Mouse (Mus musculus) cerebellum, adult 2 months (tissue): ENCODE results near the gene Sh2b2. TPM values are rescaled to one million over a fixed set of nuclear protein-coding genes. Genes with fewer than 3 reads are reported as not detected.

Experiments used
- DNase-seq, 2 experiments: peaks; one replicate each; pipeline ENCODE4 v3.0.0; 2021
- H3K27ac ChIP-seq: fragments of 200-500 bp; 2 replicates; pipeline ENCODE4 v1.5.1; 2012; ENCODE audit warnings: low read length, control low read depth, inconsistent platforms; ENCODE audit not compliant: insufficient read depth
- H3K27me3 ChIP-seq: fragments of 200-500 bp; 2 replicates; pipeline ENCODE4 v1.6.1; 2012; ENCODE audit warnings: inconsistent platforms, mild to moderate bottlenecking, low read length, moderate library complexity; ENCODE audit not compliant: control insufficient read depth, insufficient read depth
- H3K4me1 ChIP-seq: fragments of 200-500 bp; 2 replicates; pipeline ENCODE4 v1.6.1; 2011; ENCODE audit warnings: low read length; ENCODE audit not compliant: control insufficient read depth, insufficient read depth
- H3K4me3 ChIP-seq: fragments of 200-500 bp; replicated peaks from 2 replicates; pipeline ENCODE3; 2011; ENCODE audit warnings: mild to moderate bottlenecking, low read depth, low read length, control low read depth; ENCODE audit not compliant: insufficient read depth
- CTCF ChIP-seq: fragments of 200-500 bp; IDR thresholded peaks from 2 replicates; pipeline ENCODE4 v1.5.1; 2011; ENCODE audit warnings: low read depth, mild to moderate bottlenecking, control low read depth, low read length, moderate library complexity, borderline replicate concordance; ENCODE audit not compliant: insufficient read depth
- POLR2A ChIP-seq: fragments of 200-500 bp; IDR thresholded peaks from 2 replicates; pipeline ENCODE4 v1.6.1; 2011; ENCODE audit warnings: low read length, control low read depth, borderline replicate concordance; ENCODE audit not compliant: insufficient read depth
- WGBS: fragments of 180-500 bp; shearing (Covaris S2); methylation state at CpG from one replicate; pipeline ENCODE4 v1.1.7; 2018; 5-methylcytosine and 5-hydroxymethylcytosine counted together
- polyA plus RNA-seq: library from polyadenylated mRNA; depleted of rRNA; stranded (reverse); fragments of >200 nt; gene quantifications from 2 replicates; pipeline ENCODE4 v1.2.3, GENCODE M21; 2012

Gene Sh2b2
- polyA plus RNA-seq, 1 experiment = 8.3 TPM

DNA sequence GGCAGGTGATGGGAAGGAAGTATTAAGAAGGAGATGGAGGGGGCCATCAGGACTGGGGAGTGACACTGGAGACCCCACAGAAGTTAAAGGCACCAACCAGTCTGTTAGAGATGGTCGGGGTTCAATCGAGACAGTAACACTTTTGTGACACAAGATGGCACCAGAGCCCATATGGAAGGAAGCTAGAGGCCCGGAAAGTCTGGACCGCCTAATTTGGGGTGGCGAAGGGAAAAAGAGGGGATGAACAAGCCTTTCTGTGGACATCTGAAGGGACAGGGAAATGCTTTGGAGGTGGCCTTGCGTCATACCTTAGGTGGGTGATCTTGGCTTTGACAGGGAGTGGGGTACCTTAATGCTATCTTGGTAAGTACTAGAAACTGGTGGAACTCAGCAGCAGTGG lies 35.0 kb upstream of the Sh2b2 start:
- peak; percentile 38 to 49 for DNase-seq
- no peak overlapping the region for H3K4me3 ChIP-seq
- 44% methylated on average over 6 of the region's 6 CpGs for WGBS

DNA sequence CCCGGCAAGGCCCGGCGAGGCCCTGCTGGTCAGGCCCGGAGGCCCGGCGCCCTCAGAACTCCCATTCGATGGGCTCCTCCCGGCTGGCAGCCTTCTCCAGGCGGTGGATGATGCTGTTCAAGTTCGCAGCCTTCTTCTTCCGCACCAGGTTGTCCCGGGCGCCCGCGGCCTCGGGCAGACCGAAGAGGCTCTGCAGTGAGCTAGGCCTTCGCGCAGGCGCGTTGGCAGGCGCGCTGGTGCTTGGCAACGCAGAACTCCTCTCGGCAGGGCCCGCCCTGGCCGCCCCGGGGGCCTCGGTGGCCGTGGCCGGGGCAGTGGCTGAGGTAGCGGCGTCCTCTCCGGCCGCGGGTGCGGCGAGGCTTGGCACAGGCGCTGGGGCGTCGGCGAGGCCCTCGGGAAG lies 28.4 kb upstream of the Sh2b2 start:
- 90% methylated on average over 43 of the region's 43 CpGs for WGBS
- Histone ChIP-seq H3K27me3 (no peaks in the 10 kb centered on the region), H3K4me1 (no peaks in the 10 kb centered on the region), H3K27ac (no peak overlapping the region), H3K4me3 (no peak overlapping the region)
- no peak for TF ChIP-seq POLR2A
- no peak for TF ChIP-seq CTCF
- DNase-seq = no peak

More for the DNA sequence above, 35.0 kb upstream of the Sh2b2 start:
- Histone ChIP-seq H3K27me3 (no peaks in the 10 kb centered on the region), H3K4me1 (peaks cover 3% of the 10 kb centered on the region; the same call in 1 of the 2 replicates), H3K27ac (no peak overlapping the region)
- TF ChIP-seq CTCF = peak; percentile 69
- no peak for TF ChIP-seq POLR2A

DNA sequence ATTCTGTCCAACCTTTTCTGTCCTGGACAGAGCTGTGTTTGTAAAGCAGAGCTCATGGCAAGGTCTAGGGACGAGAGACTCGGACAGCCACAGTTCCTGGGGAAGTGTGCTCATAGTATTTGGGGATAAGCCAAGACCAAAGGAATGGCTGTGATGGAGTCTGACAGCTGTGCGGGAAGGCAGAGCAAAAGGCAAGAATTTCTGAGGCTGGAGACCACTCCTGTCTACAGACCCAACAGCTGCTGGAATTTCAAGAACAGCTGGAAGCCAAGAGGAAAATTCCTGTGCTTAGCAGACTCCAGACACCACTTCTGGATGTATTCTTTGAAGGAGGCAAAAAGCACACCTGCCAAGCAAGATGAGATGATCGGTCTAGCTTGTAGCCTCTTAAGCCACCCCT lies 23.6 kb upstream of the Sh2b2 start:
- no peak for DNase-seq
- 59% methylated on average over 4 of the region's 4 CpGs for WGBS
- no peak for TF ChIP-seq CTCF
- TF ChIP-seq POLR2A = no peak

DNA sequence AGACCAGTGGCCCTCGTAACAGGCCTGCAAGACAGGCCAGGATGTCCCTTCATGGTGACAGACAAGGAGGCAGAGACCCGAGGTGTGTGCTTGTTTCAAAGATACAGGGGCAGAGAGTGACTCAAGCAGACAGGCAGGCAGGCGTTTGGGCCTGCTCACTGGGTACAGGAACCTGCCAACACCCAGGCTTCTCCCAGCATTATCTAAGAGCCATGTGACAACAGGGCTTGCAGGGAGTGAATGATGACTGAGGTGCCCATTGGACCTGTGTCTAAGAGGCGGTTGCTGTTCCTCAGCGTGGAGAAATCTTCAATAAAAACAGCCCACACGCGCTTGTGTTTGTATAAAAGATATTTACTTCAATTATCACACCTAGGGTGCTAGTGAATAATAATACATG lies 19.7 kb upstream of the Sh2b2 start:
- no peak for TF ChIP-seq CTCF
- TF ChIP-seq POLR2A = no peak
- DNase-seq = no peak
- Histone ChIP-seq H3K27ac (no peak overlapping the region), H3K27me3 (no peaks in the 10 kb centered on the region), H3K4me1 (no peaks in the 10 kb centered on the region), H3K4me3 (no peak overlapping the region)
- WGBS = 84% methylated on average over 7 of the region's 7 CpGs

More for the DNA sequence above, 23.6 kb upstream of the Sh2b2 start:
- Histone ChIP-seq H3K27ac (no peak overlapping the region), H3K27me3 (no peaks in the 10 kb centered on the region), H3K4me1 (no peaks in the 10 kb centered on the region), H3K4me3 (no peak overlapping the region)

DNA sequence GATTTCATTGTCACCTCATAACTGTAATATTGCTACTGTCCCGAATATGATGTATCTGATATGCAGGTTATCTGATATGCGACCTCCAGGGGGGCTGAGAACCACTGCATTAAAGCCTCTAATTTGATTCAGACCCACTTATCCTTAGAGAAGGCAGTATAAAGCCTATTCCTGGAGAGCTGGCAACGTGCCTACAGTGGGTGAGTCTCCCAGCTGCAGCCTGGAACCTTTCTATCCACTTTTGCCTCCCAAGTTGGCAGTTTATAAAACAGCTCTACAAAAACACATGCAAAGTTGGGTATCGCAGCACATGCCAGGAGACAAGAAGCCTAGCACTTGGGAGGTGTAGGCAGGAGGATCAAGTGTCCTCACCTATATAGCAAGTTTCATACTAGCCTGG lies 17.0 kb upstream of the Sh2b2 start:
- TF ChIP-seq POLR2A (no peak), CTCF (no peak)
- H3K27me3 ChIP-seq = no peaks in the 10 kb centered on the region
- 86% methylated on average over 4 of the region's 4 CpGs for WGBS
- H3K4me1 ChIP-seq = no peaks in the 10 kb centered on the region
- no peak overlapping the region for H3K27ac ChIP-seq
- DNase-seq = no peak
- H3K4me3 ChIP-seq = no peak overlapping the region

DNA sequence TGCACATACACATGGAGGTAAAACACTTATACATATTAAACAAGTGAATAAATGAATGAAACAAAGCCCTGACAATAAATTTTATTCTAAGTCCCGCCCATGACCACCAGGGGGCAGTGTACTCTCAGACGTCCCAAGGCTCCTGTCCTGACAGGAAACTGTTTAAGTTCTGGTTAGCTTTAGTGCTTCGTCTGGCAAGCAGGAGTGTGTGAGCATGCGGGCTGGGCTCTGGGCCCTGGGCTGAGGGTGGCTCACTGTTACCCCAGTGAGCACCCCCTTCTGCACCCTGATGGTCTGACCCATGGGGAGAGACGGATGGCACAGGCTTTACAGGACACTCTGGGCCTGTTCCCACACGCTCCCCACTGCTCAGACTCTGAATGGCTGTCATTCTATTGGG lies 12.6 kb upstream of the Sh2b2 start:
- DNase-seq = peak; percentile 43 to 67
- Histone ChIP-seq H3K4me1 (no peaks in the 10 kb centered on the region), H3K27ac (no peak overlapping the region), H3K4me3 (no peak overlapping the region), H3K27me3 (no peaks in the 10 kb centered on the region)
- no peak for TF ChIP-seq POLR2A
- TF ChIP-seq CTCF = peak; percentile 83
- WGBS = 30% methylated on average over 6 of the region's 6 CpGs

DNA sequence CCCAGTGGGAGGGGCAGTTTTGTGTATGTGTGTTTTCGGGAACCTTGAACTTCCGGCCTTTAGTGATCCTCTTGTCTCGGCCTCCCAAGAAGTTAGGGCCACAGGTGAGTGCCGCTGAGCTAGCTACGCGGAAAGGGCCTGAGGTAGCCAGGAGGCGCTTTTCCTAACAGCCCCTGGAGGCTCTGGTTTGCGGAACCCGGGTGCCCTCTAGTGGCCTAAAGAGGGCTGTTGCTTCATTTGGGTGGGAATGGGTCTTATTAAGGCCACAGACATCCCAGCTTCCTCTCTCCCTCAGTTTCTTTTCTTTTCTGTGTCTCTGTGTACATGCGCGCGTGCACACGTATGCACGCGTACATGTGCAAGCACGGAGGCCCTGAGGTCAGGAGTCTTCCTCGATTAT lies 6.5 kb upstream of the Sh2b2 start:
- H3K4me3 ChIP-seq = no peak overlapping the region
- no peaks in the 10 kb centered on the region for H3K27me3 ChIP-seq
- H3K4me1 ChIP-seq = no peaks in the 10 kb centered on the region
- peak; percentile 88 for TF ChIP-seq CTCF
- no peak for TF ChIP-seq POLR2A
- WGBS = 17% methylated on average over 17 of the region's 17 CpGs
- no peak overlapping the region for H3K27ac ChIP-seq
- DNase-seq = peak; percentile 63 to 77

DNA sequence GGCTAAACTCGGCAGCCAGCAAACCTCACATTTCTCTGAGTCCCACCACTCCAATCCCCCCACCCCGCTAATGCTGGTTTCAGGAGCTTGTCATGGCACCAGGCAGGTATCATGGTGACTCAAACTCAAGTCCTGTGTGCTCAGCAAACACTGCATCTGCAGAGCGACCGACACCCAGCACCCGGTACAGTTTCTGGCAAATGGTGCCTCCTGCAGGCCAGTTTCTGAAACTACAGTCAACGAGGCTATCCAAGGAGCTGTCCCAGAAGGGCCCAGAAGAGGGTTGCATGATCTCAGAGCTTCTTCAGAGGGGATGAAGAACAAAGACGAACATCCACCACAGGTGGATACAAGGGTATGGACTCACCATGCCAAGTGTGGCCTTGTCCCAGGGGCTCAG lies 4.6 kb upstream of the Sh2b2 start:
- WGBS = 53% methylated on average over 7 of the region's 7 CpGs
- no peak overlapping the region for H3K4me3 ChIP-seq
- TF ChIP-seq POLR2A (no peak), CTCF (peak; percentile 53)
- H3K4me1 ChIP-seq = no peaks in the 10 kb centered on the region
- DNase-seq = no peak
- no peaks in the 10 kb centered on the region for H3K27me3 ChIP-seq
- no peak overlapping the region for H3K27ac ChIP-seq
